Mouse (Mus musculus): ENCODE data around the gene Gm14180.

- no peak for TF ChIP-seq REST (IDR thresholded peaks at IDR 0.05; ENCODE audit: insufficient read depth, insufficient read length)
- TF ChIP-seq POLR2A (IDR thresholded peaks at IDR 0.05; ENCODE audit: insufficient read length, low read depth) = no peak
- TF ChIP-seq MYOD1 (IDR thresholded peaks at IDR 0.05; ENCODE audit: control insufficient read depth in 1 of 3, insufficient read length in 2 of 3, low read depth in 2 of 3) = no peak
Observed at GRCm38 (mm10) chr11:99778401-99778800, 44.3 kb upstream of the Gm14180 start.

All from myocyte (in vitro differentiated cells).